Mouse (Mus musculus) midbrain, embryonic 10.5 days (tissue): Measurements from ENCODE around the gene Sox5. TPM values are rescaled to one million over a fixed set of nuclear protein-coding genes. Genes with fewer than 3 reads are reported as not detected.

Source experiments
- DNase-seq: peaks from one replicate; pipeline ENCODE4 v3.0.0-alpha.2; 2017; ENCODE audit warnings: low spot score
- H3K27ac ChIP-seq: fragments of 300-500 bp; sonication (generic); replicated peaks from 2 replicates; pipeline ENCODE4 v1.5.1; 2016; ENCODE audit warnings: mild to moderate bottlenecking
- H3K27me3 ChIP-seq: fragments of 300-500 bp; sonication (generic); 2 replicates; pipeline ENCODE4 v1.6.1; 2016; ENCODE audit warnings: low read depth, mild to moderate bottlenecking; ENCODE audit not compliant: poor library complexity, severe bottlenecking
- H3K36me3 ChIP-seq: fragments of 300-500 bp; sonication (generic); 2 replicates; pipeline ENCODE4 v1.6.1; 2016; ENCODE audit warnings: mild to moderate bottlenecking, moderate library complexity
- H3K4me1 ChIP-seq: fragments of 300-500 bp; sonication (generic); 2 replicates; pipeline ENCODE4 v1.6.1; 2016
- H3K4me3 ChIP-seq: fragments of 300-500 bp; sonication (generic); 2 replicates; pipeline ENCODE4 v1.5.1; 2016; ENCODE audit warnings: mild to moderate bottlenecking, moderate library complexity
- H3K9me3 ChIP-seq: fragments of 300-500 bp; sonication (generic); replicated peaks from 2 replicates; pipeline ENCODE4 v1.6.1; 2016; ENCODE audit warnings: mild to moderate bottlenecking
- whole genome bisulfite sequencing: fragments of 180-500 bp; shearing (Covaris S2); methylation state at CpG from one replicate; pipeline ENCODE4 v1.1.7; 2016; 5-methylcytosine and 5-hydroxymethylcytosine counted together
- polyA plus RNA-seq: library from polyadenylated mRNA; unstranded; fragments of >200 nt; fragmentation: Nextera tagmentation; extraction: Ambion mirVana; gene quantifications from 2 replicates; pipeline ENCODE4 v1.2.1, GENCODE M21; 2016

Gene Sox5
- polyA plus RNA-seq, 1 experiment from 2014 or later = 28.2 TPM

GRCm38 (mm10) chr6:144116646-144117045 is 665.1 kb downstream of the Sox5 start:
- H3K9me3 ChIP-seq = no peaks in the 10 kb centered on the region
- H3K4me1 ChIP-seq = peaks cover 3% of the 10 kb centered on the region; the same call in 1 of the 2 replicates
- WGBS = 85% methylated on average over 6 of the region's 6 CpGs
- no peaks in the 10 kb centered on the region for H3K27me3 ChIP-seq
- H3K27ac ChIP-seq = no peak overlapping the region
- no peak for DNase-seq
- H3K36me3 ChIP-seq = no peaks in the 10 kb centered on the region
- H3K4me3 ChIP-seq = no peak overlapping the region

- H3K4me1 ChIP-seq = peaks cover 22% of the 10 kb centered on the region
- no peak overlapping the region for H3K4me3 ChIP-seq
- 86% methylated on average over 6 of the region's 6 CpGs for WGBS
- no peaks in the 10 kb centered on the region for H3K36me3 ChIP-seq
- H3K27ac ChIP-seq = no peak overlapping the region
- peaks cover 4% of the 10 kb centered on the region for H3K27me3 ChIP-seq
- H3K9me3 ChIP-seq = no peaks in the 10 kb centered on the region
- DNase-seq = no peak
Observed at GRCm38 (mm10) chr6:144111561-144111960, 670.2 kb downstream of the Sox5 start.

GRCm38 (mm10) chr6:144106848-144107247 is 674.9 kb downstream of the Sox5 start:
- Histone ChIP-seq H3K27me3 (peaks cover 4% of the 10 kb centered on the region), H3K27ac (peak overlapping the region; percentile 29; the same call in 1 of the 2 replicates), H3K4me1 (peaks cover 23% of the 10 kb centered on the region), H3K9me3 (no peaks in the 10 kb centered on the region), H3K36me3 (no peaks in the 10 kb centered on the region), H3K4me3 (peak overlapping the region; percentile 1; the same call in 1 of the 2 replicates)
- WGBS = 22% methylated on average over 10 of the region's 10 CpGs
- DNase-seq = peak; percentile 37

- no peak for DNase-seq
- Histone ChIP-seq H3K27me3 (peaks cover 4% of the 10 kb centered on the region), H3K4me1 (peaks cover 18% of the 10 kb centered on the region), H3K27ac (no peak overlapping the region), H3K4me3 (no peak overlapping the region), H3K36me3 (0 out of 2 replicates have a peak, but pooled peaks cover 2% of the 10 kb centered on the region), H3K9me3 (no peaks in the 10 kb centered on the region; the same call in 1 of the 2 replicates)
- WGBS = 88% methylated on average over 12 of the region's 12 CpGs
Observed at GRCm38 (mm10) chr6:144105645-144106044, 676.1 kb downstream of the Sox5 start.

- 95% methylated on average over 6 of the region's 6 CpGs for WGBS
- no peak for DNase-seq
- H3K4me3 ChIP-seq = no peak overlapping the region
- peaks cover 18% of the 10 kb centered on the region for H3K4me1 ChIP-seq
- H3K36me3 ChIP-seq = 0 out of 2 replicates have a peak, but pooled peaks cover 2% of the 10 kb centered on the region
- H3K27me3 ChIP-seq = peaks cover 4% of the 10 kb centered on the region
- H3K27ac ChIP-seq = no peak overlapping the region
- no peaks in the 10 kb centered on the region; the same call in 1 of the 2 replicates for H3K9me3 ChIP-seq
Observed at GRCm38 (mm10) chr6:144103612-144104011, 678.2 kb downstream of the Sox5 start.

GRCm38 (mm10) chr6:144100852-144101251 is 680.9 kb downstream of the Sox5 start:
- H3K27ac ChIP-seq = no peak overlapping the region
- 81% methylated on average over 1 of the region's 1 CpGs for WGBS
- H3K4me1 ChIP-seq = peaks cover 3% of the 10 kb centered on the region; the same call in 1 of the 2 replicates
- no peaks in the 10 kb centered on the region; the same call in 1 of the 2 replicates for H3K9me3 ChIP-seq
- H3K27me3 ChIP-seq = no peaks in the 10 kb centered on the region; the same call in 1 of the 2 replicates
- 0 out of 2 replicates have a peak, but pooled peaks cover 2% of the 10 kb centered on the region for H3K36me3 ChIP-seq
- no peak overlapping the region for H3K4me3 ChIP-seq
- no peak for DNase-seq

GRCm38 (mm10) chr6:144098119-144098518 is 683.7 kb downstream of the Sox5 start:
- Histone ChIP-seq H3K9me3 (no peaks in the 10 kb centered on the region; the same call in 1 of the 2 replicates), H3K36me3 (0 out of 2 replicates have a peak, but pooled peaks cover 2% of the 10 kb centered on the region), H3K27me3 (no peaks in the 10 kb centered on the region), H3K27ac (no peak overlapping the region), H3K4me1 (peaks cover 17% of the 10 kb centered on the region), H3K4me3 (no peak overlapping the region)
- no peak for DNase-seq
- 63% methylated on average over 9 of the region's 9 CpGs for WGBS

GRCm38 (mm10) chr6:144088256-144088655 is 693.5 kb downstream of the Sox5 start:
- no peak for DNase-seq
- H3K27ac ChIP-seq = no peak overlapping the region

GRCm38 (mm10) chr6:144086096-144086810 is 695.5 kb downstream of the Sox5 start:
- WGBS = 79% methylated on average over 1 of the region's 1 CpGs
- Histone ChIP-seq H3K27me3 (no peaks in the 10 kb centered on the region), H3K27ac (no peak overlapping the region), H3K9me3 (no peaks in the 10 kb centered on the region), H3K4me3 (no peak overlapping the region), H3K36me3 (no peaks in the 10 kb centered on the region), H3K4me1 (peaks cover 5% of the 10 kb centered on the region; the same call in 1 of the 2 replicates)
- DNase-seq = no peak

More at GRCm38 (mm10) chr6:144088256-144088655, 693.5 kb downstream of the Sox5 start:
- Histone ChIP-seq H3K4me3 (no peak overlapping the region), H3K36me3 (no peaks in the 10 kb centered on the region), H3K4me1 (peaks cover 5% of the 10 kb centered on the region; the same call in 1 of the 2 replicates), H3K27me3 (no peaks in the 10 kb centered on the region), H3K9me3 (no peaks in the 10 kb centered on the region)
- 91% methylated on average over 3 of the region's 3 CpGs for WGBS

- DNase-seq = no peak
- WGBS = 95% methylated on average over 9 of the region's 9 CpGs
Observed at GRCm38 (mm10) chr6:144082297-144082696, 699.5 kb downstream of the Sox5 start.

GRCm38 (mm10) chr6:144077826-144078225 is 704.0 kb downstream of the Sox5 start:
- Histone ChIP-seq H3K9me3 (no peaks in the 10 kb centered on the region), H3K4me1 (no peaks in the 10 kb centered on the region), H3K4me3 (no peak overlapping the region), H3K27me3 (no peaks in the 10 kb centered on the region), H3K36me3 (no peaks in the 10 kb centered on the region), H3K27ac (no peak overlapping the region)
- no peak for DNase-seq
- 89% methylated on average over 7 of the region's 7 CpGs for WGBS

More at GRCm38 (mm10) chr6:144082297-144082696, 699.5 kb downstream of the Sox5 start:
- Histone ChIP-seq H3K27ac (no peak overlapping the region), H3K27me3 (no peaks in the 10 kb centered on the region), H3K36me3 (no peaks in the 10 kb centered on the region), H3K4me1 (no peaks in the 10 kb centered on the region), H3K4me3 (no peak overlapping the region), H3K9me3 (no peaks in the 10 kb centered on the region)

GRCm38 (mm10) chr6:144076376-144076775 is 705.4 kb downstream of the Sox5 start:
- Histone ChIP-seq H3K4me1 (no peaks in the 10 kb centered on the region), H3K27ac (no peak overlapping the region), H3K27me3 (no peaks in the 10 kb centered on the region), H3K9me3 (no peaks in the 10 kb centered on the region), H3K36me3 (no peaks in the 10 kb centered on the region), H3K4me3 (no peak overlapping the region)
- 90% methylated on average over 4 of the region's 4 CpGs for WGBS
- DNase-seq = no peak

- H3K27me3 ChIP-seq = no peaks in the 10 kb centered on the region
- no peak for DNase-seq
- 93% methylated on average over 12 of the region's 12 CpGs for WGBS
- no peak overlapping the region for H3K27ac ChIP-seq
- H3K9me3 ChIP-seq = no peaks in the 10 kb centered on the region
- H3K36me3 ChIP-seq = no peaks in the 10 kb centered on the region
- H3K4me3 ChIP-seq = no peak overlapping the region
- H3K4me1 ChIP-seq = no peaks in the 10 kb centered on the region
Observed at GRCm38 (mm10) chr6:144075327-144075941, 706.3 kb downstream of the Sox5 start.
